Mouse (Mus musculus) heart, embryonic 14.5 days (tissue): ENCODE measurements around the gene Gm20458. TPM values are rescaled to one million over a fixed set of nuclear protein-coding genes. Genes with fewer than 3 reads are reported as not detected.

Experiments used
- ATAC-seq: fragments of 200-750 bp; cut with Nextera tagmentation; 2 replicates; pipeline ENCODE4 v1.8.0; 2017; ENCODE audit warnings: low read depth, moderate TSS enrichment; ENCODE audit not compliant: insufficient number of reproducible peaks, insufficient read depth, low FRiP score
- H3K27ac ChIP-seq, 2 experiments: fragments of 200-500 bp in 1 of 2; fragments of 300-500 bp in 1 of 2; sonication (generic) in 1 of 2; replicated peaks in 1 of 2; 2 replicates each; pipeline ENCODE4 v1.5.1; 2012 to 2014; ENCODE audit warnings: low read depth in 2 of 2, low read length in 2 of 2, control low read depth in 1 of 2, mild to moderate bottlenecking in 1 of 2, mixed read lengths in 1 of 2; ENCODE audit not compliant: control insufficient read depth in 1 of 2, insufficient read depth in 1 of 2
- H3K27me3 ChIP-seq: fragments of 300-500 bp; sonication (generic); 2 replicates; pipeline ENCODE4 v1.6.1; 2014; ENCODE audit warnings: mild to moderate bottlenecking, low read length, control low read depth; ENCODE audit not compliant: control insufficient read depth, insufficient read depth
- H3K36me3 ChIP-seq: fragments of 300-500 bp; sonication (generic); 2 replicates; pipeline ENCODE4 v1.6.1; 2014; ENCODE audit warnings: mild to moderate bottlenecking, control low read depth, low read length, mixed read lengths; ENCODE audit not compliant: control insufficient read depth, insufficient read depth
- H3K4me1 ChIP-seq, 2 experiments: fragments of 200-500 bp in 1 of 2; fragments of 300-500 bp in 1 of 2; sonication (generic) in 1 of 2; 2 replicates each; pipeline ENCODE4 v1.6.1; 2012 to 2014; ENCODE audit warnings: low read length in 2 of 2, control low read depth in 1 of 2, mixed read lengths in 1 of 2; ENCODE audit not compliant: control insufficient read depth in 2 of 2, insufficient read depth in 2 of 2
- H3K4me2 ChIP-seq: fragments of 300-500 bp; sonication (generic); 2 replicates; pipeline ENCODE4 v1.6.1; 2014; ENCODE audit warnings: mild to moderate bottlenecking, low read length
- H3K4me3 ChIP-seq, 2 experiments: fragments of 200-500 bp in 1 of 2; fragments of 300-500 bp in 1 of 2; sonication (generic) in 1 of 2; 2 replicates each; pipeline ENCODE4 v1.5.1; 2012 to 2014; ENCODE audit warnings: low read length in 2 of 2, mild to moderate bottlenecking in 2 of 2, control low read depth in 1 of 2, low read depth in 1 of 2, moderate library complexity in 1 of 2; ENCODE audit not compliant: control insufficient read depth in 1 of 2, insufficient read depth in 1 of 2
- H3K9ac ChIP-seq: fragments of 300-500 bp; sonication (generic); 2 replicates; pipeline ENCODE4 v1.6.1; 2014; ENCODE audit warnings: mild to moderate bottlenecking, low read length
- H3K9me3 ChIP-seq: fragments of 300-500 bp; sonication (generic); 2 replicates; pipeline ENCODE4 v1.6.1; 2016; ENCODE audit warnings: low read length, control low read depth; ENCODE audit not compliant: control insufficient read depth
- WGBS: fragments of 180-500 bp; shearing (Covaris S2); extraction: QIAGEN DNeasy Blood & Tissue Kit; methylation state at CpG from one replicate; pipeline ENCODE4 v1.1.7; 2014; 5-methylcytosine and 5-hydroxymethylcytosine counted together
- polyA plus RNA-seq: library from polyadenylated mRNA; unstranded; fragments of >200 nt; fragmentation: Nextera tagmentation; extraction: Ambion mirVana; gene quantifications from 2 replicates; pipeline ENCODE4 v1.2.1, GENCODE M21; 2014

Gene Gm20458
- polyA plus RNA-seq, 1 experiment from 2014 or later: 16.3 TPM

GRCm38 (mm10) chr2:164505619-164506347 is 45.0 kb downstream of the Gm20458 start:
- Histone ChIP-seq H3K9ac (no peak overlapping the region), H3K9me3 (peaks cover 7% of the 10 kb centered on the region), H3K27me3 (no peaks in the 10 kb centered on the region), H3K4me2 (no peak overlapping the region), H3K4me3 (no peak overlapping the region), H3K27ac (no peak overlapping the region), H3K4me1 (peaks cover 2 to 6% of the 10 kb centered on the region in 2 experiments; a peak in 2 of 4 replicates), H3K36me3 (peaks cover 52% of the 10 kb centered on the region)
- WGBS: 97% methylated on average over 4 of the region's 4 CpGs
- no peak for ATAC-seq

GRCm38 (mm10) chr2:164507811-164508210 is 47.0 kb downstream of the Gm20458 start:
- Histone ChIP-seq H3K9ac (no peak overlapping the region), H3K4me2 (no peak overlapping the region), H3K4me3 (no peak overlapping the region), H3K36me3 (peaks cover 35% of the 10 kb centered on the region), H3K4me1 (peaks cover 2 to 6% of the 10 kb centered on the region in 2 experiments; a peak in 2 of 4 replicates), H3K27ac (no peak overlapping the region), H3K27me3 (no peaks in the 10 kb centered on the region), H3K9me3 (peaks cover 7% of the 10 kb centered on the region)
- no peak for ATAC-seq
- whole genome bisulfite sequencing: 80% methylated on average over 17 of the region's 19 CpGs

GRCm38 (mm10) chr2:164510621-164511190 is 49.9 kb downstream of the Gm20458 start:
- Histone ChIP-seq H3K36me3 (peaks cover 6% of the 10 kb centered on the region), H3K27ac (no peak overlapping the region), H3K4me2 (no peak overlapping the region), H3K9me3 (no peaks in the 10 kb centered on the region), H3K4me1 (peaks cover 6% of the 10 kb centered on the region in 2 experiments; a peak in 3 of 4 replicates), H3K27me3 (no peaks in the 10 kb centered on the region), H3K9ac (no peak overlapping the region), H3K4me3 (no peak overlapping the region)
- ATAC-seq: no peak
- WGBS: 30% methylated on average over 5 of the region's 5 CpGs

DNA sequence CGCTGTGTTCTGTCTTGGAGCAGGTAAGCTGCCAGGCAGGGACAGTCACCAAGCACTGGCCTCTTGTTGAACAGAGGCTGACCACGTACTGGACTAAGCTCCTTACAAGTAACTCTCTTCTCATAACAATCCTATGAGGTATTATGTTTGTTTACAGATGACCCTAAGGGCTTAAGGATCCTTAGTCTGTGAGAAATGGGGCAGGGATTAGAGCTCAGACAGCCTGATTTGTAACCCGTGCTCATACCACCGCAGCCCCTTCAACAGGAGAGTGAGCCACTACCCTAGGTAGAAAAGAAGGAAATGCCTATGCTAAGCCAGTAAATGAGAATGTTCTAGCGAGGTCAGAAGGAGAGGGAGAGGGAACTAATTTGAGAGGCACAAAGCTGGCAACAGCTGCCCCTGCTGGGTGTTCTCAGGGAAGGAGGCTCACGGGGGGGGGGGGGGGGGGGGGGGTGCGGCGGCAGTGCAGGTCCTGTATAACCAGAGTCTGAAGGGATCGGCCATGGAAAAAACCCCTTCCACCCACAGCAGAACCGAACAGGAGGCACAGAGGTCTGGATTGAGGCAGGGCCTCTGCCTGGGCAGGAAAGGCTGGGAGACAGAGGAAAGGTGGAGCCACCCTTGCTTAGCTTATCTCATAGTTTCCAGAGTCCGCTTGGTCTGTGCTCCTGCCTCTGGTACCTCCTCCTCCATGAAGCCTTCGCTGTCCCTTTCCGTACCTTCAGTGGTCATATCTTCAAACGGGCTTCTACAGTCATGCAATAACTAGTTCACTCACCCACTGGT is 51.5 kb downstream of the Gm20458 start:
- Histone ChIP-seq H3K4me3 (no peak overlapping the region), H3K4me2 (no peak overlapping the region), H3K36me3 (no peaks in the 10 kb centered on the region; the same call in 1 of the 2 replicates), H3K4me1 (peaks cover 6% of the 10 kb centered on the region in 2 experiments; a peak in 3 of 4 replicates), H3K27ac (peak overlapping the region; percentile 53 to 72; a peak in 3 of 4 replicates), H3K9me3 (no peaks in the 10 kb centered on the region), H3K27me3 (no peaks in the 10 kb centered on the region), H3K9ac (no peak overlapping the region)
- WGBS: 47% methylated on average over 12 of the region's 14 CpGs
- 0 out of 2 replicates have a peak, but pooled peaks have one; percentile 18 for ATAC-seq

GRCm38 (mm10) chr2:164513389-164513788 is 52.6 kb downstream of the Gm20458 start:
- peak overlapping the region; percentile 62 to 72; a peak in 3 of 4 replicates for H3K27ac ChIP-seq
- H3K4me2 ChIP-seq: no peak overlapping the region
- 58% methylated on average over 8 of the region's 8 CpGs for whole genome bisulfite sequencing
- no peak overlapping the region for H3K4me3 ChIP-seq
- H3K9me3 ChIP-seq: no peaks in the 10 kb centered on the region
- peak; percentile 52 for ATAC-seq
- no peaks in the 10 kb centered on the region for H3K36me3 ChIP-seq
- H3K27me3 ChIP-seq: no peaks in the 10 kb centered on the region
- H3K9ac ChIP-seq: no peak overlapping the region
- H3K4me1 ChIP-seq: peaks cover 6% of the 10 kb centered on the region in 2 experiments; a peak in 3 of 4 replicates

- Histone ChIP-seq H3K4me1 (peaks cover 8 to 12% of the 10 kb centered on the region in 2 experiments; a peak in 3 of 4 replicates), H3K4me2 (no peak overlapping the region), H3K9me3 (no peaks in the 10 kb centered on the region), H3K9ac (no peak overlapping the region), H3K4me3 (no peak overlapping the region), H3K27ac (no peak overlapping the region), H3K27me3 (no peaks in the 10 kb centered on the region), H3K36me3 (no peaks in the 10 kb centered on the region)
- 81% methylated on average over 3 of the region's 3 CpGs for WGBS
- no peak for ATAC-seq
Observed at GRCm38 (mm10) chr2:164514916-164515315, 54.1 kb downstream of the Gm20458 start.

- H3K27me3 ChIP-seq: no peaks in the 10 kb centered on the region
- no peak overlapping the region for H3K4me3 ChIP-seq
- H3K9ac ChIP-seq: no peak overlapping the region
- H3K36me3 ChIP-seq: no peaks in the 10 kb centered on the region
- H3K9me3 ChIP-seq: no peaks in the 10 kb centered on the region
- peaks cover 6% of the 10 kb centered on the region in 2 experiments; a peak in 3 of 4 replicates for H3K4me1 ChIP-seq
- WGBS: 66% methylated on average over 9 of the region's 9 CpGs
- H3K27ac ChIP-seq: no peak overlapping the region
- no peak overlapping the region for H3K4me2 ChIP-seq
- ATAC-seq: no peak
Observed at GRCm38 (mm10) chr2:164515897-164516296, 55.1 kb downstream of the Gm20458 start.
